Mouse (Mus musculus): ENCODE measurements around the gene Gpr153. TPM values are rescaled to one million over a fixed set of nuclear protein-coding genes. Genes with fewer than 3 reads are reported as not detected.
A peak's percentile ranks its signal among the peaks of the same experiment; 100 is the strongest.

Gpr153 gene
- polyA plus RNA-seq, 1 experiment from 2014 or later = 6.7 TPM

DNA sequence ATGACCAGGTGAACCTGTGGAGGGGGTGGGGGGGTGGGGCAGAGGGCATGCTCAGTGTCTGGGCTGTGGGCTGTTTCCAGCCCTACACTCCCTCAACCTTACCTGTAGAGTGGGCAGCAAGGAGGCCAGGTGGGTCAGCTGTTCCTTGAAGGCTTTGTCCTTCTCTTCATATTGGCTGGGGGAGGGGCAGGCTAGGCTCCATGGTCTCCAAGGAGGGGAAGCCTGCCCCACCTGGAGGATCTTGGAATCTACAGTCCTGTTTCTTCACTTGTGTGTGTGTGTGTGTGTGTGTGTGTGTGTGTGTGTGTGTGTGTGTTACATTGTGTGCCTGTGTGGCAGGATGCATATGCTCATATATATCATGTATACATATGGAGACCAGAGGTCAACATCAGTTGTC, 39.9 kb downstream of the Gpr153 start:
- peaks cover 7% of the 10 kb centered on the region for H3K4me1 ChIP-seq (ENCODE audit: control insufficient read depth, insufficient read depth, low read length)
- no peak overlapping the region for H3K4me2 ChIP-seq (ENCODE audit: low read length)
- DNase-seq (ENCODE audit: low spot score) = peak; percentile 55
- ATAC-seq = 0 out of 2 replicates have a peak, but pooled peaks have one; percentile 45
- H3K4me3 ChIP-seq (ENCODE audit: low read depth, low read length) = no peak overlapping the region
- H3K9ac ChIP-seq (ENCODE audit: low read length) = no peak overlapping the region
- H3K27ac ChIP-seq (ENCODE audit: low read depth, low read length) = no peak overlapping the region
- peaks cover 2% of the 10 kb centered on the region; the same call in 1 of the 2 replicates for H3K36me3 ChIP-seq (ENCODE audit: control insufficient read depth, insufficient read depth, low read length)
- H3K9me3 ChIP-seq (replicated peaks; ENCODE audit: control insufficient read depth, low read length) = no peaks in the 10 kb centered on the region
- H3K27me3 ChIP-seq (replicated peaks; ENCODE audit: control insufficient read depth, insufficient read depth, low read length) = peaks cover 78% of the 10 kb centered on the region

DNA sequence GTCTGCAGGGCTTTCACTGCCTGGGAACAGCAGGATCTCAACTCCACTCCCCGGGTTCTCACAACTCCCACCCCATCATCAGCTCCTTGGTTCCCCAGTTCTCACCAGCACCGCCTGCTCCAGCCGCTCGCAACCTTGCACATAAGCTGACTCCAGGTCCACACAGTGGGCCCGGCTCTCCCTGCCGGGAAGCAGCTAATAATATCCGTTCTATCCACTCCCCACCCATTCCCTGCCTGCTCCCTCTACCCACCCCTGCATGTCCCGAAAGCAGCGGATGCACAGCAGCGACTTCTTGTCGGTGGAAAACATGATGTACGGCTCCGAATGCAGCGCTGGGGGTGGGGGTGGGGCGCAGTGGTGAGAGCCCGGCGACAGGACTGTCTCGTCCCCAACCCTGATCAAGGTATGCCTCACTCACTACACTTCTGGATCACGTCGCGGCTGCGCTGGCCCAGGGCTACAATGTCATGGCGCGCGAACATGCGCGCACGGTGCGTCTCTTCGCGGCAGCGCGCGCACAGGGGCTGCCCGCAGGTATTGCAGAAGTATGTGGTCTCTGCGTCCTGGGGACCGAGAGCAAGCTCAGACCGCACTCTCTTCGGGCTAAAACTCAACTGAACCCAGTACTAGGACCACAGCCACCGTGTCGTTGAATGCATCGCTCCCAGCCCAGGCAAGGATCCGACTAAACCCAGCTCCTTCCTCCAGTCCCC, 41.6 kb downstream of the Gpr153 start:
- Histone ChIP-seq H3K27ac (ENCODE audit: low read depth, low read length) (no peak overlapping the region), H3K9me3 (replicated peaks; ENCODE audit: control insufficient read depth, low read length) (no peaks in the 10 kb centered on the region), H3K36me3 (ENCODE audit: control insufficient read depth, insufficient read depth, low read length) (no peaks in the 10 kb centered on the region), H3K27me3 (replicated peaks; ENCODE audit: control insufficient read depth, insufficient read depth, low read length) (peaks cover 79% of the 10 kb centered on the region), H3K4me1 (ENCODE audit: control insufficient read depth, insufficient read depth, low read length) (peaks cover 7% of the 10 kb centered on the region), H3K9ac (ENCODE audit: low read length) (0 out of 2 replicates have a peak overlapping the region, but pooled peaks have one; percentile 25), H3K4me2 (ENCODE audit: low read length) (peak overlapping the region; percentile 44), H3K4me3 (ENCODE audit: low read depth, low read length) (peak overlapping the region; percentile 22)
- ATAC-seq (no peak), DNase-seq (ENCODE audit: low spot score) (no peak)
- under 1% methylated on average over 43 of the region's 43 CpGs for WGBS

- H3K27me3 ChIP-seq (replicated peaks; ENCODE audit: control insufficient read depth, insufficient read depth, low read length) = peaks cover 59% of the 10 kb centered on the region
- no peak overlapping the region for H3K4me3 ChIP-seq (ENCODE audit: low read depth, low read length)
- H3K4me1 ChIP-seq (ENCODE audit: control insufficient read depth, insufficient read depth, low read length) = peaks cover 7% of the 10 kb centered on the region
- no peak for DNase-seq (ENCODE audit: low spot score)
- whole genome bisulfite sequencing = 74% methylated on average over 6 of the region's 6 CpGs
- no peak overlapping the region for H3K9ac ChIP-seq (ENCODE audit: low read length)
- H3K9me3 ChIP-seq (replicated peaks; ENCODE audit: control insufficient read depth, low read length) = no peaks in the 10 kb centered on the region
- ATAC-seq = no peak
- H3K36me3 ChIP-seq (ENCODE audit: control insufficient read depth, insufficient read depth, low read length) = no peaks in the 10 kb centered on the region
- H3K4me2 ChIP-seq (ENCODE audit: low read length) = no peak overlapping the region
- H3K27ac ChIP-seq (ENCODE audit: low read depth, low read length) = no peak overlapping the region
Observed at GRCm38 (mm10) chr4:152317631-152318033, 43.6 kb downstream of the Gpr153 start.

DNA sequence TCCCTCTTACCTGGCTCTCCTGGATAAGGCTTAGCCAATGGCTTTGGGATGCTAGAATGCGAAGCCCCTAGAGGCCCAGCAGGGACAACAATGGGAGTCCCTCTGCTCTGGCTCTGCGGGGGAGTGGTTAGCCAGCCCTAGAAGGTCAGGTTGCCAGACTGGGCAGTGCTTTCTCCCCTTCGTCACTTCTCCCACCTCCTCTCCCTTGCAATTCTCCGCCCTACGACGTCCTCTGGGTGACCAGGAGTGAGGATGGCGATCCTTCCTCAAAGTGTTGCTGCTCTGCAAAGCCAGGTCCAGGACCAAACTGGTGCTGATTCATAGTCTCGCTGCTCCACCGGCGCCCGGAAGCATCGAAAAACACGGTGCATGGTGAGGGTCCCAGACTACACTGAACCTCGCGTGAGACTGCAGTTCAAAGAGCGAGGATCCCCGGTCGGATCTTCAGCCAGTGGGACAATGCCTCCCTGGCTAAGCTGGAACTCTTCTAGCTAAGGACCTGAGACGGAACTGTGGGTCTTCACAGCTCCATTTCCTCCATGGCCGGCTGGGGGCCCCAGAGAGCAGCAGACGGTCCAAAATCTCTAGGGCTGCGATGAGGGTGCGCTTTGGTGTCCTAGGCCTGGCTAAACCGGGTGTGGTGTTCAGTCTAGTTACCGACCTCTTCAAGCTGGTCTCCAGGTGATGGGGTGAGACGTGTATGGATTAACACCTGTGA, 44.6 kb downstream of the Gpr153 start, which contains the start of gene Rnf207:
Gene Rnf207, minus strand, starts transcription at position 477 of the 718 bp plus-strand sequence.
- Histone ChIP-seq H3K27ac (ENCODE audit: low read depth, low read length) (no peak within 1 kb of the TSS), H3K9ac (ENCODE audit: low read length) (peak within 1 kb of the TSS; percentile 40; the same call in 1 of the 2 replicates), H3K9me3 (replicated peaks; ENCODE audit: control insufficient read depth, low read length) (no peaks in the 10 kb centered on the region), H3K4me1 (ENCODE audit: control insufficient read depth, insufficient read depth, low read length) (no peaks in the 10 kb centered on the region; the same call in 1 of the 2 replicates), H3K27me3 (replicated peaks; ENCODE audit: control insufficient read depth, insufficient read depth, low read length) (peaks cover 49% of the 10 kb centered on the region), H3K4me2 (ENCODE audit: low read length) (peak within 1 kb of the TSS; percentile 23; the same call in 1 of the 2 replicates), H3K36me3 (ENCODE audit: control insufficient read depth, insufficient read depth, low read length) (no peaks in the 10 kb centered on the region), H3K4me3 (ENCODE audit: low read depth, low read length) (no peak within 1 kb of the TSS)
- no peak for DNase-seq (ENCODE audit: low spot score)
- 4% methylated on average over 26 of the region's 26 CpGs for WGBS
- ATAC-seq = 0 out of 2 replicates have a peak, but pooled peaks have one; percentile 23

DNA sequence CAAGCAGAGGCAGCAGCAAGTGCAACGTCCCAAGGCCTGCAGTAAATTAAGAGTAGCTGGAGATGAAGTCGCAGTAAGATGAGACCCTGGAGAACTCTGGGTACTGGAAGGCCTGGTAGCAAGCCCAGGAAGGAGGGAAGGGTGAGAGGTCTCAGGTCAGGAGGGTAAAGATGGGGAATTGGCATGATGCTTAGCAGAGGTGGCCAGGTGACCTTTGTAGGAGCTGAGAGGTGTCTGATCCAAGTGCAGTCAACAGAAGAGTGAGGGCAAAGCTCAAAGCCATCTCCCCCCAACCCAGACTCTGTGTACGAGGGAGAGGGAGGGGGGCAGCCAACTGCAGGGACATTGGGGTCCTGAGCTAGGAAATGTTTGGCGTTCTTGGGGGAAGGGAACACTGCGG, 47.4 kb downstream of the Gpr153 start:
- ATAC-seq (no peak), DNase-seq (ENCODE audit: low spot score) (no peak)
- peaks cover 1% of the 10 kb centered on the region; the same call in 1 of the 2 replicates for H3K4me1 ChIP-seq (ENCODE audit: control insufficient read depth, insufficient read depth, low read length)
- peaks cover 22% of the 10 kb centered on the region for H3K27me3 ChIP-seq (replicated peaks; ENCODE audit: control insufficient read depth, insufficient read depth, low read length)
- no peak overlapping the region for H3K4me3 ChIP-seq (ENCODE audit: low read depth, low read length)
- no peak overlapping the region for H3K27ac ChIP-seq (ENCODE audit: low read depth, low read length)
- H3K4me2 ChIP-seq (ENCODE audit: low read length) = no peak overlapping the region
- H3K9ac ChIP-seq (ENCODE audit: low read length) = no peak overlapping the region
- WGBS = 63% methylated on average over 5 of the region's 5 CpGs
- no peaks in the 10 kb centered on the region for H3K9me3 ChIP-seq (replicated peaks; ENCODE audit: control insufficient read depth, low read length)
- no peaks in the 10 kb centered on the region for H3K36me3 ChIP-seq (ENCODE audit: control insufficient read depth, insufficient read depth, low read length)

- DNase-seq (ENCODE audit: low spot score) (no peak), ATAC-seq (peak; percentile 40)
- Histone ChIP-seq H3K9me3 (replicated peaks; ENCODE audit: control insufficient read depth, low read length) (no peaks in the 10 kb centered on the region), H3K4me2 (ENCODE audit: low read length) (peak overlapping the region; percentile 32), H3K27ac (ENCODE audit: low read depth, low read length) (no peak overlapping the region), H3K4me3 (ENCODE audit: low read depth, low read length) (peak overlapping the region; percentile 97; the same call in 1 of the 2 replicates), H3K27me3 (replicated peaks; ENCODE audit: control insufficient read depth, insufficient read depth, low read length) (no peaks in the 10 kb centered on the region), H3K4me1 (ENCODE audit: control insufficient read depth, insufficient read depth, low read length) (peaks cover 7% of the 10 kb centered on the region; the same call in 1 of the 2 replicates), H3K36me3 (ENCODE audit: control insufficient read depth, insufficient read depth, low read length) (peaks cover 21% of the 10 kb centered on the region), H3K9ac (ENCODE audit: low read length) (0 out of 2 replicates have a peak overlapping the region, but pooled peaks have one; percentile 29)
- 57% methylated on average over 16 of the region's 16 CpGs for WGBS
Observed at GRCm38 (mm10) chr4:152324641-152325562, 50.9 kb downstream of the Gpr153 start.

DNA sequence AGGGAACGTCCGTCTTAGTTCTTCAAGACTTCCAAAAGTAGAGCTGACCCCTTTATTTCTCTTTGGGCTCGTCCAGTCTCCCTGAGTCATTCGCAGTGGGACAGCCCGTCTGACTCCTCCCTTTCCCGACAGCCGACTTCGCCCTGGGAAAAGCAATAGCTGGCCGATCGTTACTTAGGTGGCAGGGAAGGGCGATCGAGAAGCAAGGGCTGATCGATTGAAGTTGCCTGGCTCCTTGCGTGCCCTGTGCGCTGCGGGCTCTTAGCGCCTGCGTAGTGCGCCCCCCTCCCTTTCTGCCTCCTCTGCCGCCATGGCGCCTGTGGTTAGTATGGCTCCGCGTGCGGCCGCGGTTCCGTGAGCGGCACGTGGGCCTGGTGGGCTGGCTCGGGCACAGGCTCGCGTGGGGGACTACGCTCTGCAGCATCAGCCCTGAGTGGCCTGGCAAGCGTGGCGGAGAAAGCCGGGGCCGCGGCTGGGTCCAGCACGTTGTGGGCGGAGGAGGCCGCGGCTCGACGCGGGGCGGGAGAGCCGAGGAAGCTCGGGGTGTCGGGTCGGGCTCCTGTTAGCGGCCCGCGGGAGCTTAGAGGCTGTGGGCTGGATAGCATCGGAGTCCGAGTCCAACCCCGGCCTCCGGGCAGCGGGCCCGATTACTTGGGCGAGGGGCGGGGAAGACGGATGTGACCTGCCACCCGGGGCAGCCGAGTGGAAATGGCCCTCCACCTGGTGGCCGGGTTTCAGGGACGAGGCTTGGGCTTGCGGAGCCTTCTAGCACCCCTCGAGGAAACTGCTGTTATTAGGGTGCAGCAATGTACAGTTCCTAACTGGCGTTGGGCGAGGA, 51.8 kb downstream of the Gpr153 start, which contains the start of gene Rpl22:
Gene Rpl22, plus strand, starts transcription at position 169 of the 838 bp plus-strand sequence.
- Histone ChIP-seq H3K4me3 (ENCODE audit: low read depth, low read length) (peak within 1 kb of the TSS; percentile 97), H3K9ac (ENCODE audit: low read length) (peak within 1 kb of the TSS; percentile 93), H3K4me2 (ENCODE audit: low read length) (peak within 1 kb of the TSS; percentile 89), H3K27me3 (replicated peaks; ENCODE audit: control insufficient read depth, insufficient read depth, low read length) (no peaks in the 10 kb centered on the region), H3K36me3 (ENCODE audit: control insufficient read depth, insufficient read depth, low read length) (peaks cover 30% of the 10 kb centered on the region), H3K4me1 (ENCODE audit: control insufficient read depth, insufficient read depth, low read length) (peaks cover 7% of the 10 kb centered on the region; the same call in 1 of the 2 replicates), H3K27ac (ENCODE audit: low read depth, low read length) (peak within 1 kb of the TSS; percentile 48), H3K9me3 (replicated peaks; ENCODE audit: control insufficient read depth, low read length) (no peaks in the 10 kb centered on the region)
- ATAC-seq (peak; percentile 98), DNase-seq (ENCODE audit: low spot score) (peak; percentile 99)
- under 1% methylated on average over 69 of the region's 70 CpGs for WGBS
